Mouse (Mus musculus): ENCODE measurements around the gene Ankrd1.
A peak's percentile ranks its signal among the peaks of the same experiment; 100 is the strongest.

Ankrd1 gene

DNA sequence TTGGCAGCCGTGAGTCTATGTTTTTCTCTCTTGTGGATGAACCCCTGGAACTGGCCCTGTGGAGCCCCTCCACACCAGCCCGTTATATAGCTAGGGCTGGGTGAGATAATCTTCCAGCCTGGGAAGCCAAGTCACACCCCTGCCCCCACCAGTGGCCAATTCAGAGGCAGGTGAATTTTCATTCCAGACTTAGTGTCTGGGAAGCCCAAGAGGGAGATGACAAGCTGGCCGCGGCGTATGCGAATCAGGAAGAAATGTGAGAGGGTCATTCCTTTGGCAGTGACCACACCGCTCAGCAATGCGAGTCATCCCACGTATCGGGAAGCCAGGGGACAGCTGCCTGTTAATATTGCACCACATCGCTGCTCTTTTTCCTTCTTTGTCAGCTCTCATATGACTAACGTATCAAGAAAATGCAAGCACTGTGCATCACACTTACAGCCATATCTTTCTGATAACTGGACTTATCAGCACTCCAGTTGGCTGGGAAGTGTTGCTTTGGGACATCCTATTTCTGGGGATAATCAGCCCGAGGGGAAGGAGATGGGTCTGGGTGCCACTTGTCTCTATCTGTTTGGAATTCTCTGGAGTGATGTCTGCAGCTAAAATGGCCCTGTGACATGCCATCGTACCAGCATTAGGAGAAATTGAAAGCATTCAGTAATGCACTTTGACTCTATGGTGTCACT is at the start of gene Ankrd1:
Ankrd1 (minus strand) TSS at position 317 of the 689 bp plus-strand sequence.
- no peak for DNase-seq (ENCODE audit: low spot score in 2 of 2)

GRCm38 (mm10) chr19:36169101-36169500 is 49.2 kb upstream of the Ankrd1 start:
- no peak for DNase-seq (ENCODE audit: low spot score in 2 of 2)

GRCm38 (mm10) chr19:36168121-36168520 is 48.2 kb upstream of the Ankrd1 start:
- DNase-seq (ENCODE audit: low spot score in 2 of 2) = no peak

GRCm38 (mm10) chr19:36167291-36167896 is 47.5 kb upstream of the Ankrd1 start:
- DNase-seq (ENCODE audit: low spot score in 2 of 2) = no peak

- DNase-seq (ENCODE audit: low spot score in 2 of 2) = no peak
These were observed 46.7 kb upstream of the Ankrd1 start for GRCm38 (mm10) chr19:36166401-36167160.

DNA sequence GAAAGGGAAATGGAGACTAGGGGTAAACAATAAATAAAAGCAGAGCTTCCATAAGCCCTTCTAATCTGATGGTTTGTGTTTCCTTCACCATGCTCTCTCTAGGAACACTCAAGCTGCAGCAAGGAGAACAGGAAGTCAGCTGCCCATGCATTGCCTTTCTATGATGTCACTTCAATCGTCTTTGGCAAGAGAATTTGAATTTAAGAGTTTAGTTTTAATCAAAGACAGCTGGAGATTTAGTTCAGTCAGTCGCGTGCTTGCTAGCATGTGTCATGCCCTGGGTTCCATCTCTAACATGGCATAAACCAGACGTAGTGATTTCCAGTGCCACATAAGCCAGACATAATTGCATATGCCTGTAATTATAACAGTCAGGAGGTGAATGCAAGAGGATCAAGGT is 45.5 kb upstream of the Ankrd1 start:
- no peak for DNase-seq (ENCODE audit: low spot score in 2 of 2)

DNA sequence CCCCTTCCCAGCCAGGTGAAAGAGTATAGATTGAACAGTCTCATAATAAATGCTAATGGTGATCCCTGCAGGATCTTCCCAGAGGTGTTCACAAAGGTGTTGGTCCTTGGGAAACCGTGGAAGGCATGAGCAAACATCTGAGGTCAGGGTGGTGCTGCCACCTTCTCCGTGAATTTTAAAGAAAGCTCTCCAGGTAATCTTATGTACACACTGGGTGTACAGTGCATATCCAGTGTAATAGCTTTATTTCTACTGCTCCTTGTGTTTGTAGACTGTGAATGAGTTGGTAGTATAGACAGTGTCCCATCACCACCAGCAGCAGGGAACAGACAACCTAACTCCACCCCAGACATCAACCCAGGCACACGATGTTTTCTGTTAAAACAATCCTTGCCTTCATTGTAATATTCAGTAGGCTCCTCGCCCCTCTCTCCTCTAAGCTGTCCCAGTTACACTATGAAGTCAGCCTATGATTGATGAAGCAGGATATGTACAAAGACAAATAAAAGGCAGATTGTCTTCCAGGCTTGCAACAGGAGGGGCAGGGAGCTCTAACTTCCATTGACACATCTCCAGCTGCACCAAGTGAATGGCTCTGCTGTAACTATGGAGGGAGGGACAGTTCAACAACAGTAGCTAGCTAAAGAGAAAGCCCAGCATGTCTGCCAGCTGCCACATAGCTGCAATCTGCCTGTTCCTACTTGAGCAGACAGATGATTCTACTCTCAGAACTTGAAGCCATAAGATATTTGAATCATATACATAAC is 30.5 kb upstream of the Ankrd1 start:
- peak in 1 of 2 experiments; percentile 13 for DNase-seq (ENCODE audit: low spot score in 2 of 2)

- no peak for DNase-seq (ENCODE audit: low spot score in 2 of 2)
These were observed 28.7 kb upstream of the Ankrd1 start for GRCm38 (mm10) chr19:36148578-36148977.

- DNase-seq (ENCODE audit: low spot score in 2 of 2) = no peak
These were observed 23.7 kb upstream of the Ankrd1 start for GRCm38 (mm10) chr19:36143571-36143970.

DNA sequence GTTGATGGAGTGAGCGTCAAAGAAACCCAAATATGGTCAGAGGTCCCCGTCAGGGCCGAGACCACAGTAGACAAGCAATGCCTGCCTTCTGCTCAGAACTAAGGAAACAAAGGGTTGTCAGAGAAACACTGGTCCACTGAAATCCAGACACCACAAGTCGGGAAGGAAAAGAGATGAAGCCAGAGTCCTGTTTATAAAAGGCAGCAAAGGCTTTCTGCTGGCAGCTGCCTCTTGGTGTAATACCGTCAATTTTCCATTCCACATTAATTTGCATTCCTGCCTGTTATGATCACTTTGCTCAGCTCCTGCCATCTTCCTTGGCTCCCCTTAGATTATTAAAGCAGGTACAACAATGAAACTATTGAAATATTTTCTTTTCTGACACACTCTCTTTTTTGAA is 13.8 kb upstream of the Ankrd1 start:
- no peak for DNase-seq (ENCODE audit: low spot score in 2 of 2)

DNA sequence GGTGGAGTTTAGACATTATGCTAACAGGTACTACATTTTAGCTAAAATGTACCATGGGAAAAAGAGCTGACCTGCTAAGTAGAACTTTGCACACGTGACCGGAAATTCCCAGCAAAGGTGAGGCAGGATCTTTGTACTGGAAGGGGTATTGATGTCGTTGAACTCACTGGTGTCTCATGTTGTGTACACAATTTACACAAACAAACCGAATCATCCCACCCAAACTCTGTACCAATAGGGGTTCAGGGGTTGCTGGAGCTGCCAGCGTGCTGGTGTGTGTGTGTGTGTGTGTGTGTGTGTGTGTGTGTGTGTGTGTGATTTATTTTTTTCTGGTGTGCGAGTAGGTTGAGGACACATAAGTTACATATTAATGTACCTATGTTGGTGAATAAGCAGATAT is 13.2 kb upstream of the Ankrd1 start:
- no peak for DNase-seq (ENCODE audit: low spot score in 2 of 2)

GRCm38 (mm10) chr19:36131990-36132389 is 12.1 kb upstream of the Ankrd1 start:
- no peak for DNase-seq (ENCODE audit: low spot score in 2 of 2)

DNA sequence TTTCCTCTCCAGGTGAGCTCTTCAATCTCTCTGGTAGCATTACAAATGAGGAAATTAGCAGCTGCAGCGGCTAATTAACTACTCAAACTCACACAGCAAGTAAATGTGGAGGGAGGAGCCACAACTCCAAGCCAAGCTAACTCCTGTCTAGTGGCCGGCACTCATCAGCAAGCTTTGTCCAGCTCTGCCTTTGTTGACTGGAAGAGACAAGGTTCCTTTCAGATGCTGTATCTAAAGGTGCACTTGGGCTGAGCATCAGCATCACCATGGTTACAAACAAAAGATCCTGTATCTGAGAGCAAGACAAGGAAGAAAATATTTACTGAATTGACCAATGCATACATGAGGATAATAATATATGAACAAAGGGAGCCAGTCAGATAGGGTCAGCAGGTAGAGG is 10.3 kb upstream of the Ankrd1 start:
- DNase-seq (ENCODE audit: low spot score in 2 of 2) = no peak

GRCm38 (mm10) chr19:36129643-36130042 is 9.7 kb upstream of the Ankrd1 start:
- DNase-seq (ENCODE audit: low spot score in 2 of 2) = no peak

DNA sequence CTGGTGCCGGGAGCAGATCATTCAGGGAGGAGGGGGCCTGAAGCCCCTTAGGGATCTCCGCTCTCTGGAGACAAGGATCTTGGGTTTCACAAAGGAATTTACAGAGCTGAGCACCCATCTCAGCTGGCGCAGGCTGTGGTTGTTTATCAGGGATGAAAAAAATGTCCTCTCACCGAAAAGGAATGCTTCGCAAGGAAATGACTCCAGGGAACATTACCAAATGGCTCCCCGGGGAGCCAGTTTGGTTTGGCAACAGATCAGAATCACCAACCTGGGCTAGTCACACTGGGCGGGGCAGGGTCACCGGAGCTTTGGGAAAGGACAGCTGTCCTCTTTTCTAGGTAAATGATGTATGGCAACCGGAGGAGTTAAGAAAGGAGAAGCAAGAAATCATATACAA is 9.3 kb upstream of the Ankrd1 start:
- no peak for DNase-seq (ENCODE audit: low spot score in 2 of 2)

- DNase-seq (ENCODE audit: low spot score in 2 of 2) = no peak
These were observed 8.5 kb upstream of the Ankrd1 start for GRCm38 (mm10) chr19:36128440-36128839.

- no peak for DNase-seq (ENCODE audit: low spot score in 2 of 2)
These were observed 4.3 kb upstream of the Ankrd1 start for GRCm38 (mm10) chr19:36124203-36124602.

DNA sequence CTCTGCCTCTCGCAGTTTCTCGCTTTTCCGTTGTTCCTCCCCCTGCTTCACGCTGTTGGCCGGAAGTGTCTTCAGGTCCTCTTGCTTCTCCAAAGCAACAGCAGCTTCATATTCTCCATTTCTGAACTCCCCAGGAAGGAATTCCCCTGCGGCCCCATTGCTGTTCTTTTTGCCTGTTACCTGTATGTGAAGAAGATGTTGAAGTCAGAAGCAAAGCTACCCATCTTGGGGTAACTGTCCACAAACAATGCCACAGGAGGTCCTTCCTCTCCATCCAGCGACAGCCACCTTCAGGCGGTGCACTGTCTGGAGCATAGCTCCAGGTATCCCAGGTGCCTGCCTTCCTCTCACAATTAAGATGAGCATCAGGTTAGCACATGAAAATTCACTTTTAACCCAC is 680 bp downstream of the Ankrd1 start:
- no peak for DNase-seq (ENCODE audit: low spot score in 2 of 2)

GRCm38 (mm10) chr19:36116185-36116584 is 3.7 kb downstream of the Ankrd1 start:
- DNase-seq (ENCODE audit: low spot score in 2 of 2) = no peak

GRCm38 (mm10) chr19:36112007-36112406 is 7.9 kb downstream of the Ankrd1 start:
- DNase-seq (ENCODE audit: low spot score in 2 of 2) = peak in 1 of 2 experiments; percentile 16

DNA sequence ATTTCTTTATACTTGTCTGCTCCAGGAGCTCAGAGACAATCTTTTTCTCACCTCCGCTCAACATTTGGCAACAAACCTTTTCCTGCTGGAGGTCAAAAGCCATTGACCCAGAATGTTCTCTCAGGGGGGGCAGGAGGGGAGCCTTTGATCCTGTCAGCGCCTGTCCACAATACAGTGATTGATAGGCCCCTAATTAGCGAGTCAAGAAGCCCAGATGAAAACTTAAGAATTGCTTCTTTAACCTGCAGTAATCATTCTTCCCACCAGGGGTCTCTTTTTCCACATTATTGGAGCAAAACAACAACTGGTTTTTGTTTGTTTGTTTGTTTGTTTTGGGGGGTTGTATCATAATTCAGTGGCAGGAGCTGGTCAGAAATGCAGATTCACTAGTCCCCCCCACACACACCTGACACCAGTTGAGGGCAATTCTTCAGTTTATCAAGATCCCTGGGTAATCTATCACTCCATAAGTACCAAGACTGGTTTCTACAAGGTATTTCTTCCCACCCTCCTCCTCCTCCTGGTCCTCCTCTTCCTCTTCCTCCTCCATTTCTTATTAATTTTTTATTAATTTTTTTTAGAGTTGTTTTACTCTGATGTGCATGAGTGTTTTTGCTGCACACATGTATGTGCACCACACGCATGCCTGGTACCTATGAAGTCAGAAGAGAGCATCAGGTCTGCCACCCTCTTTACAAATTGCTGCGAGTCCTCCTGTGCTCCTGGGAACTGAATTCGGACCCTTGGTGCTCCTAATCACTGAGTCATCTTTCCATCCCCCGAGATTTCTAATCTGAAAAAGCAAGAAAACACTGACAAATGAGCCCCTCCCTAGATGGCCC is 8.6 kb downstream of the Ankrd1 start:
- DNase-seq (ENCODE audit: low spot score in 2 of 2) = no peak

Data from frontal cortex, postnatal 10 days (tissue).